Mouse (Mus musculus): ENCODE data around the gene Irf2bpl.

GRCm38 (mm10) chr12:86915617-86916016 is 31.0 kb upstream of the Irf2bpl start:
- TF ChIP-seq POLR2A (IDR thresholded peaks at IDR 0.05; ENCODE audit: borderline replicate concordance, extremely low read depth, low read depth, low read length) (no peak), CTCF (IDR thresholded peaks at IDR 0.05; ENCODE audit: insufficient read depth, low read length) (no peak)

All from lung, adult 2 months (tissue).